Mouse (Mus musculus) adrenal gland, adult 18-20 months (tissue): ENCODE measurements around the gene Mgat5b. TPM values are rescaled to one million over a fixed set of nuclear protein-coding genes. Genes with fewer than 3 reads are reported as not detected.
"Not testable (repeated sequence)": the region's sequence is repeated elsewhere in the genome, so short reads cannot be mapped to it uniquely, and the experiment has no call there.

Experiments used
- DNase-seq, 2 experiments: peaks; one replicate each; pipeline ENCODE4 v3.0.0; 2021 to 2022; ENCODE audit warnings: low spot score in 2 of 2
- long read RNA-seq, 2 experiments: library from polyadenylated mRNA; stranded (forward); transcript quantifications; one replicate each; pipeline ENCODE4 v2.0.0; 2021
- total RNA-seq, 2 experiments: library from RNA; stranded (reverse); gene quantifications; 1 replicate in 1 of 2; 2 replicates in 1 of 2; pipeline ENCODE4 v1.2.3; 2021

The Mgat5b gene
- total RNA-seq: under 1 TPM; 0.19 to 0.36 TPM
- long read RNA-seq, experiment 1: 0 reads
- long read RNA-seq, experiment 2, partial matches to known transcripts: 0 of 1 reads
- long read RNA-seq, experiment 2, other reads (novel, unspliced or antisense): 1 of 1 reads

GRCm38 (mm10) chr11:116918323-116919185, at the start of gene Mgat5b:
TSS of gene Mgat5b (plus strand) at chr11:116918863.
- DNase-seq: peak; percentile 91 to 93

DNA sequence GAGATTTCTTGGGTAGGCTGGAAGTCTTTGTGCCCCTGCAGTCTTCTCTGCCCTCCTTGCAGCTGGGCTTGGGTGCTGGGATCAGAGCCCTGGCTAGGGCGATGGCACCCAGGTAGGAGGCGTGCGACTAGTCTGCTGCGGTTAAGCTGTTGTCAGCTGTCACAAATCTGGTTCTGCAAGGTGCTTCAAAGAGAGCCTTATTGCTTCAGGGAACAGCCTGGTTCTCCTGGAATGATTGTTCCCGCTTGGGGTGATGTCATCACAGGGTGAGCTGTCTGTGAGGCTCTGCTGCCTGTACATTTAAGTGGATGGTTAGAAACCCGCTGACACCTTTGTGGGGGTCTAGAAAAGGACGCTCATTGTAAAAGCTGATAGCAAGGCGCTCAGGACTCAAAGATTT, 49.4 kb upstream of the Mgat5b start:
- DNase-seq: no peak

DNA sequence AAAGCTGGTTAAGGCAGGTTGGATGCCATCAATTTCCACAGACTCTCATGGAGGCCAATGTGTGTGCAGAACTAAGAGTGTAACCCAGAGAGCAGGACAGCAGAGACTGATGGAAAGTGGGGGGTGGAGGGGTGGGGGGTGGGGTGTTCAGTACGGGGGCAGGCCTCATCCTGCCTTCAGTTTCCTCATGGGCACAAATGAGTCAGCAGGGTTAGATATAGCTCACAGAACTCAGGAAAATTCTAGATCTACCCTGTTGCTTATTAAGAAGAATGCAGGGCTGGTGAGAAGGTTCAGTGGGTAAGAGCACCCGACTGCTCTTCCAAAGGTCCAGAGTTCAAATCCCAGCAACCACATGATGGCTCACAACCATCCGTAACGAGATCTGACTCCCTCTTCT, 49.0 kb upstream of the Mgat5b start:
- no peak for DNase-seq

DNA sequence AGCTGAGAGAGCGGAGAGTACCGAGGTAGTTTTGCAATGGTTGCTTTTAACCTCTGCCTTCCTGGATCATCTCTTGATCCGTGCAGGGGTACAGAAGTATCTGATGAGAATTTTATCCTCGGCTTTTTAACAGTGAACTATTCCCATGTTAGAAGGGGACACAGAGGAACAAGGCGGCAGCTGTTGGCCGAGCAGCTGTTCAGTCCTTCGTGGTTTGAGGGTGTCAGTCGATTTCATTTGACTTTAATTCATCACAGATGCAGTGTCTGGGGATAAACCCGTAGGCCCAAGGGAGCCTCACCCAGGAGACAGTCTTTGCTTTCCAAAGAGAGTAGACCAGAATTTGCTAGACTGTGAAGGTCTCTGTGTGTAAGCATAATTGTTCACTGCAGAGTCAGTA, 47.1 kb upstream of the Mgat5b start:
- no peak for DNase-seq

- DNase-seq: no peak
These were observed 44.7 kb upstream of the Mgat5b start for GRCm38 (mm10) chr11:116873987-116874386.

DNA sequence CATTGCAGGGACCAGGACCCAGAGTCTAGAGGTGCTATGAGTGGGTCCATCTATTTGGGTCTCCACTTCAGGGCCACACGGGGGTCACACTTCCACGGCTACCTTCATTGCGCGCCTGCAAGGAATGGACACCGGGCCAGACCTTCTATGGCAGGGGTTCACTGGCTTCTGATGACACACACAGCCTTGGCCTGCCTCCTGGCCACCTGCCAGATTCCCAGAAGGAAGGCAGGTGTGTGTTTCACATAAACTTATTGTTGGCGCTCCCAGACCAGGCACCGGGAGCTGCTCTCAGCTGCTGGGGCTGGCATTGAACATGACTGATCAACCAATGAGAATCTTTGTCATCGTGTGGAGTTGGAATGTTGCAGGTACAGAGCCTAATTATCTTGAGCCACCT, 40.2 kb upstream of the Mgat5b start:
- DNase-seq: no peak

DNA sequence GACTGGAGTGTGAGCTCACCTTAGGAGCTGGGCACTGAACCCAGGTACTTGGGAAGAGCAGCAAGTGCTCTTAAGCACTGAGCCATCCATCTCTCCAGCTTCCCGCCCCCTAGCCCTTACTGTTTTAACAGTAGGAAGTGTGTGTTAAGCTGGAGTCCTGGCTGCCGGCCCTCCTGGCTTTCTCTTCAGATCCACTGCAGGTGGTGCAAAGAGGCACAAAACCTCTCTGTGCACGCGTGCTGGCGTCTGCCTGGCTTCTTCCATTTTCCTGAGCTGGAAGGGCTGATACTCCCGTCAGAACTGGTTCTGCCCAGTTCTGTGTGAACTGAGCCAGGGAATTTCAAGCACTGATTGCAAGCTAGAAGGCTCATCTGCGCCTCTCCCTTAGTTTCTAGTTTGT, 37.8 kb upstream of the Mgat5b start:
- no peak for DNase-seq

DNA sequence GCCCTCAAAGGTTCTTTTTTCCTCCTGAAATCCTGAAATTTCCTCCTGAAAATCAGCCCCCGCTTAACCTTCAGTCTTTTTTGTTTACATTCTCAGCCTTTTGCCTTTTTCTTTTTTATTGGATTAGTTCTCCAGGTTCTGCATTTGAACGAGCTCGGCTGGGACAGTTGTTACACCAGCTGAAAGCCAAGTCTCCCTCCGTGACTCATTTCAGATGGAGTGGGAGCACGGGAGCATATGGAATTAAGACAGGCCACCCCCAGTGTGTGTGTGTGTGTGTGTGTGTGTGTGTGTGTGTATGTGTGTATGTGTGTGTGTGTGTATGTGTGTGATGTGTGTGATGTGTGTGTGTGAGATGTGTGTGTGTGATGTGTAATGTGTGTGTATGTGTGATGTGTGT, 37.2 kb upstream of the Mgat5b start:
- no peak for DNase-seq

DNA sequence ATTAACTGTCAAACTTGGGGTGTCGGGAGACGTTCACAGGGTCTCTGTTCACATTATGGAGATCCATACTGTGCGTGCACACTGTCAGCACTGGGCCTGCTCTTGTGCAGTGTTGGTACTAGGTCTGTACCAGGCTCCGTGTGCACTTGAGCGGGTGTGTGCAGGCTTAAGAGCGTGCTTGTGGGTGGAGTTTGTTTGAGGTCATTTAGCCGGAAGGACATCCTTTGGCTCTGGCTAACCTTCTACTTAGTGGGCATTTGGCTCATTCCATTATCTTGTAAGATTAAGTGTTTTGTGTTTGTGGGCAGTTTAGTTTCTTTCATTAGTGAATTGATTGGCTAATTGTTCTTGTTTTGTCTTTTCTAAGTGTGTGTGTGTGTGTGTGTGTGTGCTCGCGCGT, 36.2 kb upstream of the Mgat5b start:
- DNase-seq: no peak

GRCm38 (mm10) chr11:116884061-116884460, 34.6 kb upstream of the Mgat5b start:
- no peak for DNase-seq

- DNase-seq: peak; percentile 51 to 67
These were observed 33.1 kb upstream of the Mgat5b start for GRCm38 (mm10) chr11:116885275-116886151.

- no peak for DNase-seq
These were observed 31.5 kb upstream of the Mgat5b start for GRCm38 (mm10) chr11:116887136-116887535.

- no peak for DNase-seq
These were observed 24.9 kb upstream of the Mgat5b start for GRCm38 (mm10) chr11:116893532-116894442.

DNA sequence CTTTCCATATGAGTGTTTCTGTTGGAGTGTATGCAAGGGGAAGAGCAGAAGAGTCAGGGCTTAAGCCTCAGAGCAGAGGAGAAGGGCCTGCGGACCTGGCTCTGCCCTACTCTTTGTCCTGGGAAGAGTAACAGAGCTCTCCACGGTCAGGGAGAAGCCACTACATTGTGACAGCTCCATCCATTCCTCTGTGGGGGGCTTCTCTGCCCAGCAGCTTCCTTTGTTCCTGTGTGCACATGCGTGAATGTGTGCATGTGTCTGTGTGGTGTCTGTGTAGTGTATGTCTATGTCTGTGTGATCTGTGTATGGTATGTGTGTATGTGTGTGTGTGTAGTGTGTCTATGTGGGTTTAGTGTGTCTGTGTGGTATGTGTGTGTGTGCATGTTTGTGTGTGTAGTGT, 23.3 kb upstream of the Mgat5b start:
- DNase-seq: no peak

- no peak for DNase-seq
These were observed 19.4 kb upstream of the Mgat5b start for GRCm38 (mm10) chr11:116899247-116899646.

- not testable (repeated sequence) for DNase-seq
These were observed 16.1 kb upstream of the Mgat5b start for GRCm38 (mm10) chr11:116902588-116902987.

- no peak for DNase-seq
These were observed 12.8 kb upstream of the Mgat5b start for GRCm38 (mm10) chr11:116905741-116906456.

GRCm38 (mm10) chr11:116913573-116913972, 5.1 kb upstream of the Mgat5b start:
- no peak for DNase-seq

DNA sequence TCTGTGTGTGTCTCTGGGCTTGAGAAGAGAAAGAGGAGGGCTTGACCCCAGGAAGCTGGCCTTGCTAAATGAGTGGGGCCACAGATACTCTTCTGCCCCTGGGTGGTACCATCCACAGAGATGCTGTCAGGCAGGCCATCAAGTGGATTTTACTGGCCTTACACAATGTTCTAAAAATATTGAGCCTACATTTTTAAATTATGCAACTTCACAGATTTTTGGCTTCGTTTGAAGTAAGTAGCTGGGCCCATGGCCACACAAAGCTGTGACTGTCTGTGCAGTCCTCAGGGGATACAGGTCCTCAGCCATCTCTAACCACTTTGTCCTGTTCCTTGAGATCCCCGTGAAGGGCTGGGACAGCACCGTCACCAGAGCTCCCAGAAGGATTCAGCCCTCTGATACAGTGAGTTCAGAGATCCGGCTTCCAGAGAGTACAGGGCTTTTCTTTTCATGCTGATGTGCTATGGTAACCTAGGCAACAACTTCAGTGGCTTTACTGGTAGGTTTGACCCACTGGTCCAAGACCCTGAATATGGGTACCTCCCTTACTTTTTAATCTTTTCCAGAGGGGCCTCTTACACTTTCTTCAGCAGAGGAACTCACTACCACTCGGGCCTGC, 4.3 kb upstream of the Mgat5b start:
- no peak for DNase-seq

GRCm38 (mm10) chr11:116915241-116915640, 3.4 kb upstream of the Mgat5b start:
- DNase-seq: no peak
